Mouse (Mus musculus) lung, embryonic 16.5 days (tissue): Measurements from ENCODE around the gene Otulin. TPM values are rescaled to one million over a fixed set of nuclear protein-coding genes. Genes with fewer than 3 reads are reported as not detected.

Experiments used
- ATAC-seq: fragments of 200-750 bp; cut with Nextera tagmentation; 2 replicates; pipeline ENCODE4 v1.8.0; 2017; ENCODE audit warnings: low read depth, mild to moderate bottlenecking, moderate library complexity
- H3K27ac ChIP-seq: fragments of 300-500 bp; sonication (generic); 2 replicates; pipeline ENCODE4 v1.5.1; 2014; ENCODE audit warnings: mild to moderate bottlenecking, control low read depth, low read length
- H3K27me3 ChIP-seq: fragments of 300-500 bp; sonication (generic); 2 replicates; pipeline ENCODE4 v1.6.1; 2014; ENCODE audit warnings: low read depth, low read length, mixed read lengths; ENCODE audit not compliant: control insufficient read depth, insufficient read depth
- H3K36me3 ChIP-seq: fragments of 300-500 bp; sonication (generic); 2 replicates; pipeline ENCODE4 v1.6.1; 2014; ENCODE audit warnings: low read length; ENCODE audit not compliant: control insufficient read depth, insufficient read depth
- H3K4me1 ChIP-seq: fragments of 300-500 bp; sonication (generic); replicated peaks from 2 replicates; pipeline ENCODE4 v1.6.1; 2014; ENCODE audit warnings: low read length, mixed read lengths; ENCODE audit not compliant: control insufficient read depth, insufficient read depth
- H3K4me2 ChIP-seq: fragments of 300-500 bp; sonication (generic); 2 replicates; pipeline ENCODE4 v1.6.1; 2014; ENCODE audit warnings: low read depth, low read length, control low read depth
- H3K4me3 ChIP-seq: fragments of 300-500 bp; sonication (generic); 2 replicates; pipeline ENCODE4 v1.5.1; 2014; ENCODE audit warnings: mild to moderate bottlenecking, low read length, control low read depth
- H3K9ac ChIP-seq: fragments of 300-500 bp; sonication (generic); 2 replicates; pipeline ENCODE4 v1.6.1; 2014; ENCODE audit warnings: low read length, control low read depth
- H3K9me3 ChIP-seq: fragments of 300-500 bp; sonication (generic); 2 replicates; pipeline ENCODE4 v1.6.1; 2016; ENCODE audit warnings: low read length; ENCODE audit not compliant: control insufficient read depth
- WGBS: fragments of 180-500 bp; shearing (Covaris S2); extraction: QIAGEN DNeasy Blood & Tissue Kit; methylation state at CpG from one replicate; pipeline ENCODE4 v1.1.7; 2014; 5-methylcytosine and 5-hydroxymethylcytosine counted together
- microRNA-seq: library from miRNA; unstranded; fragments of <30 nt; microRNA quantifications from one replicate; pipeline ENCODE4, GENCODE M21; 2016
- polyA plus RNA-seq: library from polyadenylated mRNA; unstranded; fragments of >200 nt; fragmentation: Nextera tagmentation; extraction: Ambion mirVana; gene quantifications from 2 replicates; pipeline ENCODE4 v1.2.1, GENCODE M21; 2015

Gene Otulin
- polyA plus RNA-seq, 1 experiment from 2014 or later: 22.4 TPM

DNA sequence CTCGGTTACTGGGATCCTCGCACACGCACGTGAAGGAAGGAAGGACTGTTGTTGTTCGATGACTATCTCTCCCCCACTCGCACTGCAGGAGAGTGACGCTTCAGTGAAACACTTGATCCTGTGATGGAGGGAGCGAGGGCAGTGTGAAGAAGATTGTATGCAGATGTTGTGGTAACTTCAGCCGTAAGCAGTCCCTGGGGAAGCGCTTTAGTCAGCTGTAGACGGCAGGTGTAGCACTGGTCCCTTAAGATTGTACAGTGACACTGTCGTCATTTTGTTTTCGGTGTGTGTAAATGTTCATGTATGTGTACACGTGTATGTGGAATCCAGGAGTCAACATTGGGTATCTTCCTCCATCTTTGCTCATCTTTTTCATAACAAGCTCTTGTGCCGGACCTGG, 130.1 kb downstream of the Otulin start:
- Histone ChIP-seq H3K4me3 (no peak overlapping the region), H3K27me3 (no peaks in the 10 kb centered on the region), H3K27ac (no peak overlapping the region), H3K4me2 (no peak overlapping the region), H3K9ac (no peak overlapping the region), H3K4me1 (peaks cover 14% of the 10 kb centered on the region), H3K36me3 (no peaks in the 10 kb centered on the region), H3K9me3 (no peaks in the 10 kb centered on the region)
- 83% methylated on average over 15 of the region's 15 CpGs for WGBS
- ATAC-seq: no peak

DNA sequence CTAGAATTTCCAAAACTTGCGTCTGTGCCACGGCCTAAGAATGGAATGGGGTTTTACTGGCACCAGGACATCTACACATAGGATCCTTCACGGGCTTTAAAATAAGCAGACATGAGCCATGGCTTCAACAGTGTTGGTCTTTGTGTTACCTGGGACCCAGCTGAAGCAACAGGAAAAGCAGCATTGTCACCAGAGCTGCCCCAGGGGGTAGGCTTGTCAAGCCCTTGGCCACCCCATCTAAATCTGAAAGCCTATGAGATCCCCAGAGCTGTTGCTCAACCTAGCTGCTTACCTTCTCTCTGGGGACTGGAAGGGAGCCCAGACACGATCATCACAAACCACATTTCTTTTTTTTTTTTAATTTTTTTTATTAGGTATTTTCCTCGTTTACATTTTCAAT, 132.4 kb downstream of the Otulin start:
- Histone ChIP-seq H3K36me3 (no peaks in the 10 kb centered on the region), H3K4me2 (no peak overlapping the region), H3K9ac (no peak overlapping the region), H3K27ac (no peak overlapping the region), H3K4me3 (no peak overlapping the region), H3K4me1 (0 out of 2 replicates have a peak, but pooled peaks cover 2% of the 10 kb centered on the region), H3K27me3 (no peaks in the 10 kb centered on the region), H3K9me3 (no peaks in the 10 kb centered on the region)
- ATAC-seq: no peak
- WGBS: 80% methylated on average over 5 of the region's 5 CpGs

DNA sequence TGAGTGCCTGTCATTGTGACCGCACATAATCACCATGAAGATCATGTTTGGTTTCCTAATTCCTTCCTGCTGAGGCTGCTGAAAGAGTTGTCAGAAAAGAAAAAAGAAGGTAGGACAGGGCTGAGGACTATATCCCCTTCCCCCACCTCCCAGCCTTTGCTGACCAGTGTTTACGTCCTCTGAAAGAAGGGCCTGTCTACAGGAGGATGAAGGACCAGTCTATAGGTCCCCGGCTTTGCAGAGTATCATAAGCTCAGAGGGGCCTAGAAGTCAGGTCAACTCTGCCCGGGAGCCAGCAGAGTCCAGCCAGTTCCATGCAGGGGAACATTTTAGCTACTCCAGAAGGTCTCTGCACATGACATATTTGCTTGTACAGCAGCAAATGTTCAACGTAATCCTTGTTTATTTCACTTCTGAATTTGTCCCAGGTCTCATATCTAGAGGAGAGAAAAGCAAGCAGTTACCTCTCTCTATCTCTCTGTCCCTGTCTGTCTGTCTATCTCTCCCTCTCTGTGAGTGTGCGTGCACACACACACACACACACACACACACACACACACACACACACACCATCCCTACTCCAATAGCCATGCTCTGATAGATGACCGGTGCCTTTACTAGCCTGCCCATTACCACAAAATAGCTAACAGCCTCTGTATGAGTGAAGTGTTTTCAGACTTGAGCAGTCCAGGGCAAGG, 133.0 kb downstream of the Otulin start:
- Histone ChIP-seq H3K9me3 (no peaks in the 10 kb centered on the region), H3K4me2 (no peak overlapping the region), H3K27ac (no peak overlapping the region), H3K27me3 (no peaks in the 10 kb centered on the region), H3K36me3 (no peaks in the 10 kb centered on the region), H3K9ac (no peak overlapping the region), H3K4me3 (no peak overlapping the region), H3K4me1 (no peaks in the 10 kb centered on the region)
- 69% methylated on average over 7 of the region's 7 CpGs for WGBS
- no peak for ATAC-seq

DNA sequence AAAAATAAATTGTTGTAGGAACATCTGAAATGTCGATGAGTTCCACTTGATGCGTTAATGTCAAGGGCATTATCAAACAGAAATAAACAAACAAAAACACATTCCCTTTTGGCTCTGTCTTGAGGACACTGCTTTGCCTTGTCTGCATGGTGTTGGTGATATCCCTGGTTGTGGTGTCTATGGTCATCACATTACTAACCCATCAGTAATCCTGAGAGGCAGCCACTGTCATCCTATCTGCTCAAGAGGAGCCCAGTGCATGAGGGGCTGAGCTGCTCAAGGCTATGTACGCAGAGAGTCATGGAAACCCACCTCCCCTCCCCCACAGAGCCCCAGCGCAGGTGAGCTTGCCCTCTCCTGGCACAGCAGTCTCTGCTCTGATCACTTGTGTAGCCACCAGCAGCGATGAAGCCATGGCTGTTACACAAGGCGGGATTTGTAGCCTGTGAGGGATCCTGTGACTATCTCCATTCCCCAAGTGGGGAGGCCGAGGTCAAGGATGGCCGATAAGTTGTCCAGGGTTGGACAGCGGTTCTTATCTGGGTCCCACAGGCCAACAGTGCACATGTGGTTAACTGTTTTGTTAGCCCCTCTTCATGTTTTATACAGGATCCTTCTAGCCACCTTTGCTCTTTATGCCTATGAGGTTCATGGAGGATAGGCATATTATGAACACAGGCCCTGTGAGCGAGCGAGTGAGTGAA, 133.7 kb downstream of the Otulin start:
- Histone ChIP-seq H3K4me1 (0 out of 2 replicates have a peak, but pooled peaks cover 3% of the 10 kb centered on the region), H3K27ac (no peak overlapping the region), H3K27me3 (no peaks in the 10 kb centered on the region), H3K36me3 (no peaks in the 10 kb centered on the region), H3K9me3 (no peaks in the 10 kb centered on the region), H3K4me3 (no peak overlapping the region), H3K9ac (no peak overlapping the region), H3K4me2 (no peak overlapping the region)
- ATAC-seq: 0 out of 2 replicates have a peak, but pooled peaks have one; percentile 12
- WGBS: 71% methylated on average over 11 of the region's 11 CpGs

DNA sequence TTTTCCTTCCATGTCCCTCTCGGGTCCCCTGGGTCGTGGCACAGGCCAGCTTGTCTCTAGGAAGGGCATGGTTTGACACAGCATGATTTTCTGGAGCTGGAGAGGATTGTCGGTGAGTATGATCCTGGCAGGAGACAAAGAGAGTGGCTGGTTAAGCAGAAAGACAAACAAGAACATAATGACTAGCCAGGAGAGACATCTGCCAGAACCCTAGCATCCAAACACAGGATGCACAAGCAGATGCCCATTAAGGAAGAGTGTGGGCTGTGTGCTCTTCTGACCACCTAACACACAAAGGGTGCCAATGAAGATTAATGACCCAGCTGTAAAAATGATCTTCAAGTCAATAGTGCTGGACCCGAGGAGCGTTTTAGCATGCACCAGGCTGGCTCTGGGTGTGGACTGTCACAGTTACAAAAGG, 134.5 kb downstream of the Otulin start:
- 43% methylated on average over 5 of the region's 5 CpGs for WGBS
- Histone ChIP-seq H3K4me3 (no peak overlapping the region), H3K27me3 (no peaks in the 10 kb centered on the region), H3K9me3 (no peaks in the 10 kb centered on the region), H3K36me3 (no peaks in the 10 kb centered on the region), H3K9ac (no peak overlapping the region), H3K27ac (no peak overlapping the region), H3K4me1 (peaks cover 5% of the 10 kb centered on the region; the same call in 1 of the 2 replicates), H3K4me2 (no peak overlapping the region)
- no peak for ATAC-seq

DNA sequence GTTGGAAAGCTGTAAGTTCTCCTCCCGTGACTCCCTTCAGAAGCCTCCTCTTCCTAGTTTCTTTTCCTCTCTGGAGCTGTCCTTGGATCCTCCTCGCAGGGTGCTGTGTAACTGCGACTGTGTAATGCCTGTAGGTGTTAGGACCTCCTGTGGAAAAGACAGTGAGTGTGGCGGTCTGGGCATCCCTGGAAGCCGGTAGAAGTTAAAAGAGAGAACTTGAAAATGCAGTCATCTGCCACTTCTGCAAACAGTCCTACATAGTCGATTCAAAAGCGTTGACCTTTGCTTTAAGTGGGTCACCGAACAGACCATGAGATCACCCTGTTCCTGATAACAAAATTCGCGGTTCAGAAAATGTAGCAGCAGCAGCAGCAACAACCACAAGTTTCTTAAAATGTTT, 137.0 kb downstream of the Otulin start:
- H3K9ac ChIP-seq: no peak overlapping the region
- no peak overlapping the region for H3K4me2 ChIP-seq
- no peak overlapping the region for H3K4me3 ChIP-seq
- peaks cover 14% of the 10 kb centered on the region for H3K4me1 ChIP-seq
- H3K9me3 ChIP-seq: no peaks in the 10 kb centered on the region
- WGBS: 40% methylated on average over 10 of the region's 10 CpGs
- no peaks in the 10 kb centered on the region for H3K27me3 ChIP-seq
- H3K27ac ChIP-seq: no peak overlapping the region
- ATAC-seq: no peak
- no peaks in the 10 kb centered on the region for H3K36me3 ChIP-seq

DNA sequence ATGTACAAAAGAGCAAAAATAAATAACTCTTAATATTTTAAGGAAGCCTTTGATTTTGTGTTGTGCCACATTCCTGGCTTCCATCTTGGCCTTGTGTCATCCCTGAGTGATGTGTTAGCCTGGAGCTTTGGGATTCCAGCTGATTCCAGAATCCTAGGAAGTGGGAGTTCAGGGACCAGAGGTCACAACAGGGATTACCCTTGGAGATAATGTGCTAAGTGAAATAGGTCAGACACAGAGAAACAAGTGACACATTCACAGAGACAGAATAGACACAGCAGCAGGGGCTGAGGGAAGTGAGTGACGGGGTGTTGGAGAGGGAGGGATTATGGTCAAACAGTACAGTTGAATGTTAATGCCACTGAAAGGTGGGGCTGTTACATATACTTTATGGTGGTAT, 137.8 kb downstream of the Otulin start:
- Histone ChIP-seq H3K4me2 (no peak overlapping the region), H3K9ac (no peak overlapping the region), H3K27ac (no peak overlapping the region), H3K4me3 (no peak overlapping the region), H3K27me3 (no peaks in the 10 kb centered on the region), H3K4me1 (peaks cover 14% of the 10 kb centered on the region), H3K36me3 (no peaks in the 10 kb centered on the region), H3K9me3 (no peaks in the 10 kb centered on the region)
- ATAC-seq: no peak
- WGBS: 74% methylated on average over 1 of the region's 1 CpGs

Small RNA genes within 50 kb of the gene (microRNA-seq; reads per million reads assigned to microRNA genes)
- 0.59 reads per million for gene Mir7117

Other genes starting within 250 kb of the Otulin start
- gene Ank, start 164.0 kb downstream of the Otulin start, polyA plus RNA-seq: 5.0 and 5.7 TPM in 2 replicates
- gene Otulinl, start 50.9 kb upstream of the Otulin start, polyA plus RNA-seq: 27.5 and 34.8 TPM in 2 replicates